Mouse (Mus musculus) monocyte, adult 5-6 weeks (primary cell): ENCODE data around the gene Zfp444. TPM values are rescaled to one million over a fixed set of nuclear protein-coding genes. Genes with fewer than 3 reads are reported as not detected.
"Not testable (repeated sequence)": the region's sequence is repeated elsewhere in the genome, so short reads cannot be mapped to it uniquely, and the experiment has no call there.

Experiments
- ATAC-seq: fragments of 153-309, 156-312 bp; replicated peaks from 2 replicates; pipeline ENCODE4 v1.8.0; 2017; ENCODE audit warnings: mild to moderate bottlenecking; ENCODE audit not compliant: low TSS enrichment, insufficient number of reproducible peaks, severe bottlenecking, poor library complexity, low FRiP score
- total RNA-seq: library from RNA; stranded (forward); fragments of 200-1000, 200-491, 200-594 nt; gene quantifications from 3 replicates; pipeline ENCODE4 v1.2.3, GENCODE M21; 2017

Gene Zfp444
- total RNA-seq, 1 experiment from 2014 or later, result 12.1 TPM

- no peak for ATAC-seq
These were observed 15.0 kb upstream of the Zfp444 start for GRCm38 (mm10) chr7:6156901-6157472.

GRCm38 (mm10) chr7:6157479-6157878, 14.5 kb upstream of the Zfp444 start:
- no peak for ATAC-seq

GRCm38 (mm10) chr7:6159604-6160003, 12.4 kb upstream of the Zfp444 start:
- ATAC-seq, result no peak

- no peak for ATAC-seq
These were observed 10.5 kb upstream of the Zfp444 start for GRCm38 (mm10) chr7:6161541-6161940.

GRCm38 (mm10) chr7:6162172-6162571, 9.9 kb upstream of the Zfp444 start:
- no peak for ATAC-seq

- ATAC-seq, result no peak
These were observed 7.4 kb upstream of the Zfp444 start for GRCm38 (mm10) chr7:6164671-6165070.

- no peak for ATAC-seq
These were observed 2.6 kb upstream of the Zfp444 start for GRCm38 (mm10) chr7:6169403-6169802.

GRCm38 (mm10) chr7:6170391-6170790, 1.6 kb upstream of the Zfp444 start:
- no peak for ATAC-seq

GRCm38 (mm10) chr7:6170871-6171270, 1.2 kb upstream of the Zfp444 start:
- no peak for ATAC-seq

- ATAC-seq, result peak; percentile 53
These were observed 501 bp upstream of the Zfp444 start for GRCm38 (mm10) chr7:6171444-6172005.

- no peak for ATAC-seq
These were observed 733 bp downstream of the Zfp444 start for GRCm38 (mm10) chr7:6172674-6173244.

- ATAC-seq, result no peak
These were observed 1.8 kb downstream of the Zfp444 start for GRCm38 (mm10) chr7:6173872-6174271.

GRCm38 (mm10) chr7:6174365-6174987, 2.5 kb downstream of the Zfp444 start:
- not testable (repeated sequence) for ATAC-seq

GRCm38 (mm10) chr7:6179013-6179412, 7.0 kb downstream of the Zfp444 start:
- ATAC-seq, result no peak

- ATAC-seq, result no peak
These were observed 10.9 kb downstream of the Zfp444 start for GRCm38 (mm10) chr7:6182882-6183281.

GRCm38 (mm10) chr7:6183802-6184201, 11.8 kb downstream of the Zfp444 start:
- ATAC-seq, result no peak

- ATAC-seq, result no peak
These were observed 12.5 kb downstream of the Zfp444 start for GRCm38 (mm10) chr7:6184521-6184920.

- no peak for ATAC-seq
These were observed 13.4 kb downstream of the Zfp444 start for GRCm38 (mm10) chr7:6185391-6185790.

- ATAC-seq, result no peak
These were observed 14.2 kb downstream of the Zfp444 start for GRCm38 (mm10) chr7:6186176-6186575.

- no peak for ATAC-seq
These were observed 14.7 kb downstream of the Zfp444 start for GRCm38 (mm10) chr7:6186756-6187155.
